Mouse (Mus musculus): ENCODE data around the gene Usp47.

- TF ChIP-seq CTCF (IDR thresholded peaks at IDR 0.05 in 2 of 3, conservative IDR thresholded peaks at IDR 0.05 in 1 of 3; ENCODE audit: control insufficient read depth in 1 of 3, insufficient read depth in 1 of 3, low read depth in 2 of 3, low read length in 3 of 3, poor library complexity in 1 of 3, severe bottlenecking in 1 of 3) (no peak), MXI1 (IDR thresholded peaks at IDR 0.05; ENCODE audit: low read depth, low read length) (no peak), EP300 (IDR thresholded peaks at IDR 0.05; ENCODE audit: low read depth in 1 of 2, low read length in 2 of 2) (no peak), MAX (IDR thresholded peaks at IDR 0.05; ENCODE audit: low read length) (no peak), POLR2AphosphoS2 (IDR thresholded peaks at IDR 0.05; ENCODE audit: low read length) (no peak), ELF1 (IDR thresholded peaks at IDR 0.05; ENCODE audit: low read depth, low read length) (no peak), MYC (IDR thresholded peaks at IDR 0.05; ENCODE audit: low read depth, low read length) (no peak), ZKSCAN1 (IDR thresholded peaks at IDR 0.05; ENCODE audit: low read depth, low read length) (no peak), POLR2A (IDR thresholded peaks at IDR 0.05; ENCODE audit: control insufficient read depth in 1 of 2, insufficient read depth in 1 of 2, low read depth in 1 of 2, low read length in 2 of 2, poor library complexity in 1 of 2) (no peak), CHD2 (IDR thresholded peaks at IDR 0.05; ENCODE audit: low read length) (no peak), USF2 (IDR thresholded peaks at IDR 0.05; ENCODE audit: borderline replicate concordance in 1 of 2, insufficient read depth in 1 of 2, low read depth in 1 of 2, low read length in 2 of 2) (no peak)
These were observed 134.4 kb downstream of the Usp47 start for GRCm38 (mm10) chr7:112157584-112158315.

Data from MEL (cell line).